Mouse (Mus musculus) spleen, adult 12 weeks (tissue): ENCODE measurements around the gene Ap2b1.
"Not testable (repeated sequence)": the region's sequence is repeated elsewhere in the genome, so short reads cannot be mapped to it uniquely, and the experiment has no call there.

Experiments
- DNase-seq: peaks from one replicate; pipeline ENCODE4 v3.0.0; 2022; ENCODE audit warnings: low spot score

The Ap2b1 gene

GRCm38 (mm10) chr11:83298225-83299195 is at the start of gene Ap2b1:
Ap2b1 (plus strand) TSS chr11:83299024.
- DNase-seq: peak; percentile 83

- DNase-seq: not testable (repeated sequence)
Measured at GRCm38 (mm10) chr11:83257211-83257610, 41.6 kb upstream of the Ap2b1 start.

- DNase-seq: peak; percentile 36
Measured at GRCm38 (mm10) chr11:83262673-83263072, 36.2 kb upstream of the Ap2b1 start.

- DNase-seq: peak; percentile 23
Measured at GRCm38 (mm10) chr11:83263146-83263545, 35.7 kb upstream of the Ap2b1 start.

- no peak for DNase-seq
Measured at GRCm38 (mm10) chr11:83270842-83271150, 28.0 kb upstream of the Ap2b1 start.

- DNase-seq: peak; percentile 75
Measured at GRCm38 (mm10) chr11:83271151-83271950, 27.5 kb upstream of the Ap2b1 start.

- no peak for DNase-seq
Measured at GRCm38 (mm10) chr11:83271951-83272843, 26.6 kb upstream of the Ap2b1 start.

GRCm38 (mm10) chr11:83276251-83276650 is 22.6 kb upstream of the Ap2b1 start:
- no peak for DNase-seq

GRCm38 (mm10) chr11:83279024-83279423 is 19.8 kb upstream of the Ap2b1 start:
- DNase-seq: no peak

- DNase-seq: no peak
Measured at GRCm38 (mm10) chr11:83279691-83280090, 19.1 kb upstream of the Ap2b1 start.

- DNase-seq: no peak
Measured at GRCm38 (mm10) chr11:83282084-83282483, 16.7 kb upstream of the Ap2b1 start.

- DNase-seq: no peak
Measured at GRCm38 (mm10) chr11:83285627-83286026, 13.2 kb upstream of the Ap2b1 start.

- peak; percentile 58 for DNase-seq
Measured at GRCm38 (mm10) chr11:83286566-83286965, 12.3 kb upstream of the Ap2b1 start, which contains the start of gene Slfn14. Slfn14 (minus strand) TSS chr11:83286726.

GRCm38 (mm10) chr11:83289036-83289435 is 9.8 kb upstream of the Ap2b1 start:
- DNase-seq: no peak

- no peak for DNase-seq
Measured at GRCm38 (mm10) chr11:83289633-83290032, 9.2 kb upstream of the Ap2b1 start.

- DNase-seq: peak; percentile 90
Measured at GRCm38 (mm10) chr11:83291375-83292250, 7.2 kb upstream of the Ap2b1 start.

- no peak for DNase-seq
Measured at GRCm38 (mm10) chr11:83292251-83292587, 6.6 kb upstream of the Ap2b1 start.

- no peak for DNase-seq
Measured at GRCm38 (mm10) chr11:83293182-83293581, 5.6 kb upstream of the Ap2b1 start.

GRCm38 (mm10) chr11:83294133-83294532 is 4.7 kb upstream of the Ap2b1 start:
- DNase-seq: no peak

- no peak for DNase-seq
Measured at GRCm38 (mm10) chr11:83297816-83298215, 1.0 kb upstream of the Ap2b1 start.

- DNase-seq: no peak
Measured at GRCm38 (mm10) chr11:83299724-83300123, 900 bp downstream of the Ap2b1 start.
